Mouse (Mus musculus): Measurements from ENCODE around the gene Uck1.

DNA sequence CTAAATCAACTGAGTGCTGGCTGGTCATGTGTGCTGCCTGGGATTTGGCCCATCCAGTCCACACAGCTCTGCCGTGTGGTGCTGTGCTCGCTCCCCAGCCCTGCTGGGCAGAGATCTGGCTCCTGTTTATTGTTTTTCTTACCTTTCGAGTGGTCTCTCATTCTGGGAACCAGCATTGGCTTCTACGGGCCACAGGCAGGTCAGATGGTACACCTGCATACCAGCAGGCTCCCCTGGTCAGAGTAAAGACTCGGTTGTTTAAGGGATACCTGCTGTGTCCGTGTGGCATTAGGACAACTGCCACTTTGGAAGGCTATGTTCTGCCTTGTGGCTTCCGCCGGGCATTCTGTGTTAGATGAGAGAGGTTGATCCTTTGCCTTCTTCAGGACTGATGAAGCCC, 48.3 kb downstream of the Uck1 start:
- TF ChIP-seq CTCF (IDR thresholded peaks at IDR 0.05; ENCODE audit: low read depth) (no peak), EP300 (optimal IDR thresholded peaks at IDR 0.05) (no peak)

All from stomach, postnatal 0 days (tissue).